Mouse (Mus musculus) embryonic facial prominence, embryonic 13.5 days (tissue): ENCODE measurements around the gene Psg16. TPM values are rescaled to one million over a fixed set of nuclear protein-coding genes. Genes with fewer than 3 reads are reported as not detected.
A peak's percentile ranks its signal among the peaks of the same experiment; 100 is the strongest.

Source experiments
- ATAC-seq: fragments of 200-750 bp; cut with Nextera tagmentation; 2 replicates; pipeline ENCODE4 v1.8.0; 2017; ENCODE audit warnings: low read depth; ENCODE audit not compliant: insufficient number of reproducible peaks, insufficient read depth, low FRiP score, low TSS enrichment
- H3K27ac ChIP-seq: fragments of 300-500 bp; sonication (generic); 2 replicates; pipeline ENCODE4 v1.5.1; 2015; ENCODE audit warnings: moderate library complexity, mild to moderate bottlenecking, inconsistent platforms
- H3K27me3 ChIP-seq: fragments of 300-500 bp; sonication (generic); 2 replicates; pipeline ENCODE4 v1.6.1; 2015; ENCODE audit warnings: mild to moderate bottlenecking, inconsistent platforms
- H3K36me3 ChIP-seq: fragments of 300-500 bp; sonication (generic); 2 replicates; pipeline ENCODE4 v1.6.1; 2015; ENCODE audit warnings: mild to moderate bottlenecking, inconsistent platforms
- H3K4me1 ChIP-seq: fragments of 300-500 bp; sonication (generic); 2 replicates; pipeline ENCODE4 v1.6.1; 2015; ENCODE audit warnings: inconsistent platforms
- H3K4me2 ChIP-seq: fragments of 300-500 bp; sonication (generic); 2 replicates; pipeline ENCODE4 v1.6.1; 2015; ENCODE audit warnings: moderate library complexity, mild to moderate bottlenecking, inconsistent platforms
- H3K4me3 ChIP-seq: fragments of 300-500 bp; sonication (generic); 2 replicates; pipeline ENCODE4 v1.5.1; 2015; ENCODE audit warnings: mild to moderate bottlenecking, inconsistent platforms
- H3K9ac ChIP-seq: fragments of 300-500 bp; sonication (generic); 2 replicates; pipeline ENCODE4 v1.6.1; 2015; ENCODE audit warnings: mild to moderate bottlenecking, inconsistent platforms
- H3K9me3 ChIP-seq: fragments of 300-500 bp; sonication (generic); 2 replicates; pipeline ENCODE4 v1.6.1; 2016; ENCODE audit warnings: inconsistent platforms
- WGBS: fragments of 180-500 bp; shearing (Covaris S2); methylation state at CpG from one replicate; pipeline ENCODE4 v1.1.7; 2015; ENCODE audit warnings: mixed read lengths; 5-methylcytosine and 5-hydroxymethylcytosine counted together
- polyA plus RNA-seq: library from polyadenylated mRNA; unstranded; fragments of >200 nt; fragmentation: Nextera tagmentation; extraction: Ambion mirVana; gene quantifications from 2 replicates; pipeline ENCODE4 v1.2.1, GENCODE M21; 2015

Psg16 gene
- polyA plus RNA-seq, result 0.14 and 0.21 TPM in 2 replicates

GRCm38 (mm10) chr7:17073904-17074615 lies at the start of gene Psg16:
Psg16 (plus strand) TSS chr7:17074040.
- H3K4me2 ChIP-seq, result no peak within 1 kb of the TSS
- H3K4me1 ChIP-seq, result no peaks in the 10 kb centered on the region
- 64% methylated on average over 23 of the region's 23 CpGs for WGBS
- no peaks in the 10 kb centered on the region for H3K27me3 ChIP-seq
- ATAC-seq, result no peak
- H3K9me3 ChIP-seq, result no peaks in the 10 kb centered on the region
- H3K9ac ChIP-seq, result no peak within 1 kb of the TSS
- no peak within 1 kb of the TSS for H3K4me3 ChIP-seq
- H3K36me3 ChIP-seq, result no peaks in the 10 kb centered on the region
- H3K27ac ChIP-seq, result no peak within 1 kb of the TSS

- 95% methylated on average over 6 of the region's 6 CpGs for WGBS
- no peak for ATAC-seq
- Histone ChIP-seq H3K4me1 (peaks cover 33% of the 10 kb centered on the region), H3K4me2 (0 out of 2 replicates have a peak overlapping the region, but pooled peaks have one; percentile 81), H3K27ac (peak overlapping the region; percentile 33; the same call in 1 of the 2 replicates), H3K9ac (peak overlapping the region; percentile 49; the same call in 1 of the 2 replicates), H3K4me3 (no peak overlapping the region), H3K9me3 (no peaks in the 10 kb centered on the region), H3K27me3 (no peaks in the 10 kb centered on the region), H3K36me3 (peaks cover 58% of the 10 kb centered on the region)
These were observed 49.7 kb upstream of the Psg16 start for GRCm38 (mm10) chr7:17024141-17024540.

- peaks cover 33% of the 10 kb centered on the region for H3K4me1 ChIP-seq
- H3K27ac ChIP-seq, result peak overlapping the region; percentile 62; the same call in 1 of the 2 replicates
- H3K9ac ChIP-seq, result peak overlapping the region; percentile 89; the same call in 1 of the 2 replicates
- peak overlapping the region; percentile 81 for H3K4me2 ChIP-seq
- no peak for ATAC-seq
- no peaks in the 10 kb centered on the region for H3K27me3 ChIP-seq
- H3K4me3 ChIP-seq, result 0 out of 2 replicates have a peak overlapping the region, but pooled peaks have one; percentile 90
- peaks cover 50% of the 10 kb centered on the region for H3K36me3 ChIP-seq
- H3K9me3 ChIP-seq, result no peaks in the 10 kb centered on the region
- 73% methylated on average over 10 of the region's 10 CpGs for WGBS
These were observed 48.9 kb upstream of the Psg16 start for GRCm38 (mm10) chr7:17024814-17025504.

- H3K36me3 ChIP-seq, result peaks cover 48% of the 10 kb centered on the region
- peaks cover 33% of the 10 kb centered on the region for H3K4me1 ChIP-seq
- ATAC-seq, result no peak
- WGBS, result 65% methylated on average over 4 of the region's 4 CpGs
- H3K9ac ChIP-seq, result peak overlapping the region; percentile 89
- peak overlapping the region; percentile 90; the same call in 1 of the 2 replicates for H3K4me3 ChIP-seq
- no peaks in the 10 kb centered on the region for H3K27me3 ChIP-seq
- H3K9me3 ChIP-seq, result no peaks in the 10 kb centered on the region
- peak overlapping the region; percentile 62; the same call in 1 of the 2 replicates for H3K27ac ChIP-seq
- peak overlapping the region; percentile 81 for H3K4me2 ChIP-seq
These were observed 48.3 kb upstream of the Psg16 start for GRCm38 (mm10) chr7:17025505-17025894.

- Histone ChIP-seq H3K9ac (peak overlapping the region; percentile 89), H3K4me2 (peak overlapping the region; percentile 81), H3K36me3 (peaks cover 43% of the 10 kb centered on the region), H3K27me3 (no peaks in the 10 kb centered on the region), H3K4me1 (peaks cover 33% of the 10 kb centered on the region), H3K4me3 (peak overlapping the region; percentile 90), H3K9me3 (no peaks in the 10 kb centered on the region), H3K27ac (no peak overlapping the region)
- WGBS, result 65% methylated on average over 9 of the region's 9 CpGs
- no peak for ATAC-seq
These were observed 47.8 kb upstream of the Psg16 start for GRCm38 (mm10) chr7:17025896-17026622.

- peak overlapping the region; percentile 89 for H3K9ac ChIP-seq
- WGBS, result 5% methylated on average over 24 of the region's 24 CpGs
- H3K4me1 ChIP-seq, result peaks cover 33% of the 10 kb centered on the region
- H3K27me3 ChIP-seq, result no peaks in the 10 kb centered on the region
- no peak; the same call in 1 of the 2 replicates for ATAC-seq
- peaks cover 43% of the 10 kb centered on the region for H3K36me3 ChIP-seq
- peak overlapping the region; percentile 81 for H3K4me2 ChIP-seq
- no peaks in the 10 kb centered on the region for H3K9me3 ChIP-seq
- H3K4me3 ChIP-seq, result peak overlapping the region; percentile 90
- H3K27ac ChIP-seq, result peak overlapping the region; percentile 83
These were observed 46.9 kb upstream of the Psg16 start for GRCm38 (mm10) chr7:17026710-17027587.

GRCm38 (mm10) chr7:17027588-17028343 lies 46.1 kb upstream of the Psg16 start, which contains the start of gene Ppp5c:
Ppp5c (minus strand) TSS chr7:17027924.
- H3K4me2 ChIP-seq, result peak within 1 kb of the TSS; percentile 81
- peaks cover 43% of the 10 kb centered on the region for H3K36me3 ChIP-seq
- peak within 1 kb of the TSS; percentile 83 for H3K27ac ChIP-seq
- H3K4me3 ChIP-seq, result peak within 1 kb of the TSS; percentile 90
- ATAC-seq, result peak; percentile 71
- under 1% methylated on average over 57 of the region's 58 CpGs for WGBS
- no peaks in the 10 kb centered on the region for H3K9me3 ChIP-seq
- peak within 1 kb of the TSS; percentile 89 for H3K9ac ChIP-seq
- H3K27me3 ChIP-seq, result no peaks in the 10 kb centered on the region
- peaks cover 33% of the 10 kb centered on the region for H3K4me1 ChIP-seq

- no peak for ATAC-seq
- H3K9me3 ChIP-seq, result no peaks in the 10 kb centered on the region
These were observed 44.9 kb upstream of the Psg16 start for GRCm38 (mm10) chr7:17028923-17029322.

GRCm38 (mm10) chr7:17030239-17030638 lies 43.6 kb upstream of the Psg16 start:
- no peak overlapping the region for H3K27ac ChIP-seq
- 74% methylated on average over 7 of the region's 7 CpGs for WGBS
- ATAC-seq, result no peak

More at GRCm38 (mm10) chr7:17028923-17029322, 44.9 kb upstream of the Psg16 start:
- no peak overlapping the region for H3K9ac ChIP-seq
- no peaks in the 10 kb centered on the region for H3K27me3 ChIP-seq
- WGBS, result 67% methylated on average over 7 of the region's 7 CpGs
- no peak overlapping the region for H3K4me2 ChIP-seq
- no peak overlapping the region for H3K27ac ChIP-seq
- peaks cover 33% of the 10 kb centered on the region for H3K4me1 ChIP-seq
- peaks cover 45% of the 10 kb centered on the region for H3K36me3 ChIP-seq
- H3K4me3 ChIP-seq, result no peak overlapping the region

More at GRCm38 (mm10) chr7:17030239-17030638, 43.6 kb upstream of the Psg16 start:
- no peaks in the 10 kb centered on the region for H3K9me3 ChIP-seq
- H3K27me3 ChIP-seq, result no peaks in the 10 kb centered on the region
- H3K9ac ChIP-seq, result no peak overlapping the region
- H3K36me3 ChIP-seq, result peaks cover 45% of the 10 kb centered on the region
- H3K4me3 ChIP-seq, result no peak overlapping the region
- no peak overlapping the region for H3K4me2 ChIP-seq
- peaks cover 20% of the 10 kb centered on the region for H3K4me1 ChIP-seq
